Mouse (Mus musculus) embryonic fibroblast, embryonic 13.5 days (primary cell): Measurements from ENCODE around the gene Rrbp1.

Source experiments
- CTCF ChIP-seq: IDR thresholded peaks from 2 replicates; pipeline ENCODE4 v1.5.1; 2011; ENCODE audit warnings: mild to moderate bottlenecking, control low read depth, low read length, moderate library complexity, borderline replicate concordance; ENCODE audit not compliant: insufficient read depth
- POLR2A ChIP-seq: IDR thresholded peaks from 2 replicates; pipeline ENCODE4 v1.6.1; 2011; ENCODE audit warnings: low read depth, mild to moderate bottlenecking, control low read depth, low read length, moderate library complexity

- no peak; the same call in 1 of the 2 replicates for TF ChIP-seq POLR2A
- TF ChIP-seq CTCF: no peak
Measured at GRCm38 (mm10) chr2:143916229-143916628, 94.8 kb downstream of the Rrbp1 start.
